10 mouse cellular contexts compared by ENCODE assay signal in the genomic region with DNA sequence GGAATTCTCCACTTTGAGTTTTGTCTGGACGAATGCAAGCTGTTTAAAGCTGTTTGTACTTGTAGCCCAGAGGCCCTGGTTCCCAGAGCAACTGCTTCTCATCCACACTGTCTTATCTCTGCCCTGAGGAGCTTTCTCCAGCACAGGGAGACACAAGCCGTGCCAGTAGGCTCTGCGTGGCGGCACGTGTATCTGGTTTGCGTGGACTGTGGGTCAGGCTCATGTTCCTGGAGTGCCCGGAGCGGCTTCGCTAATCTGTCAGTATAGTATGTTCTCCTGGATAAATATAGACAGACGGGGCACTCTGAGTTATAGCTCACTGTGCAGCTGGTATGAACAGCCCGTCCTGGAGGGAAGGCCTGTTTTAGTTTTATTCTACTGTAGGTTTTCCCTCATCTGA.
DNase-seq lines count a peak whose midpoint lies in the region; ATAC-seq and TF ChIP-seq lines count a peak whose summit lies in the region.
"Had no signal": no experiment of that assay in that cellular context is flagged by ENCODE, and none has a peak within 500 bp of the region (broad histone marks: within the 10 kb centered on the region; RNA-seq: fewer than 3 reads in every experiment).

No protein-coding gene starts in this region.

- H3K4me2 ChIP-seq in embryonic facial prominence, embryonic 12.5 days (replicated peaks) = no peak overlapping the region
- no peak overlapping the region for H3K4me2 ChIP-seq in hindbrain, postnatal 0 days (ENCODE audit: low read depth, low read length)

- no peaks in the 10 kb centered on the region for H3K9me3 ChIP-seq in embryonic facial prominence, embryonic 12.5 days
- H3K9me3 ChIP-seq in hindbrain, postnatal 0 days (ENCODE audit: low read length) = no peaks in the 10 kb centered on the region

- H3K36me3 ChIP-seq in embryonic facial prominence, embryonic 12.5 days = no peaks in the 10 kb centered on the region
- no peaks in the 10 kb centered on the region for H3K36me3 ChIP-seq in hindbrain, postnatal 0 days (ENCODE audit: insufficient read depth, low read length)

- no peaks in the 10 kb centered on the region for H3K27me3 ChIP-seq in embryonic facial prominence, embryonic 12.5 days
- H3K27me3 ChIP-seq in hindbrain, postnatal 0 days (ENCODE audit: insufficient read depth, low read length) = no peaks in the 10 kb centered on the region
- H3K27me3 ChIP-seq: megakaryocyte, embryonic 14.5 days had no signal

- no peak for TF ChIP-seq CTCF in hindbrain, postnatal 0 days (IDR thresholded peaks at IDR 0.05; ENCODE audit: low read depth)

- H3K4me3 ChIP-seq in embryonic facial prominence, embryonic 12.5 days = no peak overlapping the region
- H3K4me3 ChIP-seq in hindbrain, postnatal 0 days (ENCODE audit: low read length) = no peak overlapping the region
- H3K4me3 ChIP-seq: megakaryocyte, embryonic 14.5 days had no signal

- H3K9ac ChIP-seq in embryonic facial prominence, embryonic 12.5 days = no peak overlapping the region
- H3K9ac ChIP-seq in hindbrain, postnatal 0 days (replicated peaks; ENCODE audit: low read length) = no peak overlapping the region

- ATAC-seq in embryonic facial prominence, embryonic 12.5 days (ENCODE audit: insufficient number of reproducible peaks, insufficient read depth, low FRiP score, low TSS enrichment) = peak; percentile 5; the same call in 1 of the 2 replicates
- no peak for ATAC-seq in megakaryocyte, adult 5-6 weeks (ENCODE audit: poor library complexity, severe bottlenecking)
- ATAC-seq in hindbrain, postnatal 0 days = no peak
- ATAC-seq: inflammation-experienced regulatory T-cells, adult 6 months had no signal

- DNase-seq in kidney, adult 9 months = peak; percentile 5
- DNase-seq in kidney, adult 18-20 months = no peak
- DNase-seq in heart, adult 8-10 months (ENCODE audit: low spot score) = peak; percentile 73
- peak; percentile 49 for DNase-seq in layer of hippocampus, adult 9-11 months
- DNase-seq in hindbrain, postnatal 0 days (ENCODE audit: low spot score) = no peak
- no peak for DNase-seq in cerebellum, adult 9-10 months

- H3K4me1 ChIP-seq in embryonic facial prominence, embryonic 12.5 days = peaks cover 13% of the 10 kb centered on the region; the same call in 1 of the 2 replicates
- no peaks in the 10 kb centered on the region for H3K4me1 ChIP-seq in hindbrain, postnatal 0 days (ENCODE audit: insufficient read depth, low read length)
- H3K4me1 ChIP-seq: megakaryocyte, embryonic 14.5 days had no signal

- H3K27ac ChIP-seq in embryonic facial prominence, embryonic 12.5 days = no peak overlapping the region
- no peak overlapping the region for H3K27ac ChIP-seq in hindbrain, postnatal 0 days

- WGBS in embryonic facial prominence, embryonic 12.5 days = 55% methylated on average over 11 of the region's 11 CpGs
- 82% methylated on average over 11 of the region's 11 CpGs for WGBS in hindbrain, postnatal 0 days

Comparison
In these comparisons a context has a peak if more than half of its experiments do, and no peak if none do; other contexts are left out.
1. DNase-seq: peak in kidney, adult 9 months (single experiment), heart, adult 8-10 months (single experiment) and layer of hippocampus, adult 9-11 months (single experiment); none in kidney, adult 18-20 months (single experiment), hindbrain, postnatal 0 days (single experiment) and cerebellum, adult 9-10 months (single experiment).